Mouse (Mus musculus) gonadal fat pad, adult 2 months (tissue): ENCODE measurements around the gene Sprn. TPM values are rescaled to one million over a fixed set of nuclear protein-coding genes. Genes with fewer than 3 reads are reported as not detected.

ENCODE experiments used
- DNase-seq: peaks from one replicate; pipeline ENCODE4 v3.0.0-alpha.2; 2012; ENCODE audit warnings: low read depth
- polyA plus RNA-seq: library from polyadenylated mRNA; depleted of rRNA; stranded (reverse); fragments of >200 nt; gene quantifications from 2 replicates; pipeline ENCODE4 v1.2.3, GENCODE M21; 2012; rRNA removed

The Sprn gene
- polyA plus RNA-seq, 1 experiment: 0.72 TPM

DNA sequence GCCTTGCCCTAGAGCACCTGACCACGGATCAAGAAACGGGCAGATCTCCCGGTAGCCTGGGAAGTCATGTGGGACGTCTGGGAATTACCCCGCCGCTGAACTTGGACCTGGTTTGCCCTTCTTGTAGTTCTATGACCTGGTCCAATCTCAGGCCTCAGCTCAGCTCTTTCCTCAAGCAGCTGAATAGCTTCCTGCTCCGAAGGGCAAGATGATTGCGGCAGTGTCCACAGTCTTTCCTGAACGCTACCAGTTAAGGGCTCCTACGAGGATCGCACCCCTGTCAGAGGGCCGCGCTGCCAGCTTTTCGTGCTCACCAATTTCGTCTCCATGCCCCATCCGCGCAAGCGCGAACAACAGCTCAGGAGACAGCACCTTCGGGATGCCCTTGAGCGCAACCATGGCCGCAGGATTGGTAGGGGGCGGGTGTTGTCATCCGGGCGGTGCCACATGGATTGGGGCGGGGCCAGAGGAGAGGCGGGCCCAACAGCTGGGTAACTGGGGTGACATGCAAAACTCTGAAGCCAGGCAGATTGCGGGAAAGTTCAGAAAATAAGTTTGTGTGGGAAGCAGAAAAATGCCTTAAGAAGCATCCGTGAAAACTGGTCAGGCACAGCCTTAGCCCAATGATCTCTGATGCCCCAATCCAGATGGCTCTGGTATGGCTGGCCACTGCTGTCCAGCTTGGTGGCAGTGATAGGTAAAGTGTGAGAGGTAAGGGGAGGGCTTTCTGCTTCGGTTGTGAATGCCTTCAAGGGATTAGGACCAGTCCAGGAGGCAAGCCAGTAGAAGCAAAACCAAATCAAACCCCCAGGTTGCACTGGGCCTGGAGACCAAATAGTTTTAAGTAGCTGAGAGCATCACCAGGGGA, 52.5 kb downstream of the Sprn start, which contains the start of gene Fuom:
Fuom (minus strand) TSS at position 449 of the 868 bp plus-strand sequence.
- DNase-seq: no peak

DNA sequence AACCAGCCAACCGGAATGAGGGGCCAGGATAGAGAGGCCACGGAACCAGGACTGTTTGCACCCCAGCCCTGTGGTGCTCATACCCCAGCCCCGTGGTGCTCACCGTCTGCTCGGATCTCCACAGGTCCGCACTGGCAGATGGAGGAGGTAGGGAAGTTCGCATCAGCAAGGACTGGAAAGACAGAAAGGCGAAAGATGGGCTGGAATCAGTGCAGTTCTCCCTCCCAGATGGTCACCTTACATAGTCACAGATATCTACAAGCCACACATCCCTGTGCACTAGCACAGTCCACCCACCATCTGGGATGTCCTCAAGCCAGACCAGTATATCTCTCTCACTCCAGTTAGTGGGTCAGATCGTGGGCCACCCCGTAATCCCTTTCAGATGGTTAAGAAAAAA, 53.2 kb downstream of the Sprn start:
- no peak for DNase-seq

Other genes with a start within 250 kb of the Sprn start
- 0.16 TPM in 1 of 2 replicates, not detected in the other for gene Utf1, start 211.1 kb downstream of the Sprn start, polyA plus RNA-seq
- gene 6430531B16Rik, start 176.1 kb downstream of the Sprn start, polyA plus RNA-seq: 1.5 and 2.0 TPM in 2 replicates
- 7.1 and 8.8 TPM in 2 replicates for gene Adam8, start 162.3 kb downstream of the Sprn start, polyA plus RNA-seq
- gene Zfp511, start 118.5 kb downstream of the Sprn start, polyA plus RNA-seq: 46.2 and 50.7 TPM in 2 replicates
- gene Tubgcp2, start 118.2 kb downstream of the Sprn start, polyA plus RNA-seq: 24.7 and 25.9 TPM in 2 replicates
- 0.09 TPM in 1 of 2 replicates, not detected in the other for gene Msx3, start 105.8 kb downstream of the Sprn start, polyA plus RNA-seq
- 0.19 and 1.5 TPM in 2 replicates for gene Caly, start 72.3 kb downstream of the Sprn start, polyA plus RNA-seq
- not detected in 2 replicates for gene Prap1, start 61.5 kb downstream of the Sprn start, polyA plus RNA-seq
- gene Fuom, start 52.4 kb downstream of the Sprn start, polyA plus RNA-seq: 33.3 and 37.9 TPM in 2 replicates
- 16.0 and 18.0 TPM in 2 replicates for gene Paox, start 39.1 kb downstream of the Sprn start, polyA plus RNA-seq
- gene Echs1, start 38.4 kb downstream of the Sprn start, polyA plus RNA-seq: 190 and 200 TPM in 2 replicates
- 28.9 and 56.7 TPM in 2 replicates for gene Mtg1, start 17.3 kb downstream of the Sprn start, polyA plus RNA-seq
- not detected in 2 replicates for gene Olfr522, start 9.9 kb upstream of the Sprn start, polyA plus RNA-seq
- 0.08 TPM in 1 of 2 replicates, not detected in the other for gene Olfr523, start 18.3 kb upstream of the Sprn start, polyA plus RNA-seq
- gene Olfr524, start 51.1 kb upstream of the Sprn start, polyA plus RNA-seq: not detected in 2 replicates
- gene Cd163l1, start 63.4 kb upstream of the Sprn start, polyA plus RNA-seq: 0.42 and 0.72 TPM in 2 replicates
- 0.13 and 0.14 TPM in 2 replicates for gene 5830411N06Rik, start 92.4 kb upstream of the Sprn start, polyA plus RNA-seq
- gene Olfr525, start 166.0 kb upstream of the Sprn start, polyA plus RNA-seq: not detected in 2 replicates
- gene Olfr527, start 179.1 kb upstream of the Sprn start, polyA plus RNA-seq: not detected in 2 replicates
- not detected in 2 replicates for gene Olfr60, start 206.8 kb upstream of the Sprn start, polyA plus RNA-seq
- not detected in 2 replicates for gene Olfr530, start 221.5 kb upstream of the Sprn start, polyA plus RNA-seq
- not detected in 2 replicates for gene Olfr531, start 248.0 kb upstream of the Sprn start, polyA plus RNA-seq